Mouse (Mus musculus) forebrain, embryonic 12.5 days (tissue): Measurements from ENCODE around the gene Osgin1. TPM values are rescaled to one million over a fixed set of nuclear protein-coding genes. Genes with fewer than 3 reads are reported as not detected.

Source experiments
- ATAC-seq: fragments of 200-750 bp; cut with Nextera tagmentation; 2 replicates; pipeline ENCODE4 v1.8.0; 2017; ENCODE audit warnings: moderate TSS enrichment; ENCODE audit not compliant: low FRiP score
- H3K27ac ChIP-seq: fragments of 300-500 bp; sonication (generic); 2 replicates; pipeline ENCODE4 v1.5.1; 2016; ENCODE audit warnings: mild to moderate bottlenecking
- H3K27me3 ChIP-seq: fragments of 300-500 bp; sonication (generic); 2 replicates; pipeline ENCODE4 v1.6.1; 2016; ENCODE audit warnings: mild to moderate bottlenecking
- H3K36me3 ChIP-seq: fragments of 300-500 bp; sonication (generic); replicated peaks from 2 replicates; pipeline ENCODE4 v1.6.1; 2016; ENCODE audit warnings: mild to moderate bottlenecking
- H3K4me1 ChIP-seq: fragments of 300-500 bp; sonication (generic); 2 replicates; pipeline ENCODE4 v1.6.1; 2016
- H3K4me2 ChIP-seq: fragments of 300-500 bp; sonication (generic); 2 replicates; pipeline ENCODE4 v1.6.1; 2016; ENCODE audit warnings: mild to moderate bottlenecking, moderate library complexity
- H3K4me3 ChIP-seq: fragments of 300-500 bp; sonication (generic); replicated peaks from 2 replicates; pipeline ENCODE4 v1.5.1; 2016; ENCODE audit warnings: mild to moderate bottlenecking
- H3K9ac ChIP-seq: fragments of 300-500 bp; sonication (generic); 2 replicates; pipeline ENCODE4 v1.6.1; 2016; ENCODE audit warnings: mild to moderate bottlenecking
- H3K9me3 ChIP-seq: fragments of 300-500 bp; sonication (generic); 2 replicates; pipeline ENCODE4 v1.6.1; 2016
- WGBS: fragments of 180-500 bp; shearing (Covaris S2); methylation state at CpG from one replicate; pipeline ENCODE4 v1.1.7; 2016; 5-methylcytosine and 5-hydroxymethylcytosine counted together
- polyA plus RNA-seq: library from polyadenylated mRNA; unstranded; fragments of >200 nt; fragmentation: Nextera tagmentation; extraction: Ambion mirVana; gene quantifications from 2 replicates; pipeline ENCODE4 v1.2.1, GENCODE M21; 2016

Osgin1 gene
- polyA plus RNA-seq, 1 experiment from 2014 or later, result 0.13 TPM

GRCm38 (mm10) chr8:119437506-119437905 is 3.6 kb downstream of the Osgin1 start:
- Histone ChIP-seq H3K4me3 (no peak overlapping the region), H3K9me3 (no peaks in the 10 kb centered on the region), H3K27ac (no peak overlapping the region), H3K36me3 (no peaks in the 10 kb centered on the region), H3K27me3 (peaks cover 22% of the 10 kb centered on the region; the same call in 1 of the 2 replicates), H3K4me1 (peaks cover 17% of the 10 kb centered on the region), H3K9ac (no peak overlapping the region), H3K4me2 (no peak overlapping the region)
- ATAC-seq, result no peak
- WGBS, result 73% methylated on average over 11 of the region's 11 CpGs

GRCm38 (mm10) chr8:119438876-119439275 is 5.0 kb downstream of the Osgin1 start:
- no peak for ATAC-seq
- no peak overlapping the region for H3K4me2 ChIP-seq

GRCm38 (mm10) chr8:119439424-119439823 is 5.5 kb downstream of the Osgin1 start:
- no peaks in the 10 kb centered on the region for H3K9me3 ChIP-seq
- peaks cover 17% of the 10 kb centered on the region for H3K4me1 ChIP-seq
- H3K27ac ChIP-seq, result no peak overlapping the region
- H3K27me3 ChIP-seq, result peaks cover 26% of the 10 kb centered on the region; the same call in 1 of the 2 replicates
- H3K36me3 ChIP-seq, result no peaks in the 10 kb centered on the region
- no peak overlapping the region for H3K4me3 ChIP-seq
- H3K4me2 ChIP-seq, result no peak overlapping the region
- no peak overlapping the region for H3K9ac ChIP-seq
- no peak for ATAC-seq
- 92% methylated on average over 2 of the region's 2 CpGs for WGBS

More at GRCm38 (mm10) chr8:119438876-119439275, 5.0 kb downstream of the Osgin1 start:
- WGBS, result 77% methylated on average over 6 of the region's 6 CpGs
- H3K9ac ChIP-seq, result no peak overlapping the region
- peaks cover 17% of the 10 kb centered on the region for H3K4me1 ChIP-seq
- H3K27me3 ChIP-seq, result peaks cover 26% of the 10 kb centered on the region; the same call in 1 of the 2 replicates
- H3K9me3 ChIP-seq, result no peaks in the 10 kb centered on the region
- H3K4me3 ChIP-seq, result no peak overlapping the region
- H3K36me3 ChIP-seq, result no peaks in the 10 kb centered on the region
- H3K27ac ChIP-seq, result no peak overlapping the region

- Histone ChIP-seq H3K27ac (no peak overlapping the region), H3K4me1 (peaks cover 17% of the 10 kb centered on the region), H3K9me3 (no peaks in the 10 kb centered on the region), H3K4me3 (no peak overlapping the region), H3K27me3 (peaks cover 29% of the 10 kb centered on the region), H3K4me2 (no peak overlapping the region), H3K36me3 (no peaks in the 10 kb centered on the region), H3K9ac (no peak overlapping the region)
- WGBS, result 70% methylated on average over 7 of the region's 7 CpGs
- ATAC-seq, result peak; percentile 34; the same call in 1 of the 2 replicates
Observed at GRCm38 (mm10) chr8:119439893-119440249, 5.9 kb downstream of the Osgin1 start.

- Histone ChIP-seq H3K4me3 (no peak overlapping the region), H3K4me2 (0 out of 2 replicates have a peak overlapping the region, but pooled peaks have one; percentile 10)
Observed at GRCm38 (mm10) chr8:119440250-119440951, 6.5 kb downstream of the Osgin1 start.

GRCm38 (mm10) chr8:119440952-119441270 is 7.0 kb downstream of the Osgin1 start:
- H3K27me3 ChIP-seq, result peaks cover 39% of the 10 kb centered on the region
- H3K4me1 ChIP-seq, result peaks cover 17% of the 10 kb centered on the region
- no peaks in the 10 kb centered on the region for H3K9me3 ChIP-seq
- ATAC-seq, result peak; percentile 45; the same call in 1 of the 2 replicates
- H3K4me2 ChIP-seq, result no peak overlapping the region
- no peak overlapping the region for H3K27ac ChIP-seq
- no peak overlapping the region for H3K9ac ChIP-seq
- H3K36me3 ChIP-seq, result no peaks in the 10 kb centered on the region
- H3K4me3 ChIP-seq, result no peak overlapping the region
- 71% methylated on average over 1 of the region's 1 CpGs for WGBS

More at GRCm38 (mm10) chr8:119440250-119440951, 6.5 kb downstream of the Osgin1 start:
- 14% methylated on average over 16 of the region's 16 CpGs for WGBS
- Histone ChIP-seq H3K4me1 (peaks cover 17% of the 10 kb centered on the region), H3K9ac (no peak overlapping the region), H3K9me3 (no peaks in the 10 kb centered on the region), H3K36me3 (no peaks in the 10 kb centered on the region), H3K27me3 (peaks cover 35% of the 10 kb centered on the region), H3K27ac (no peak overlapping the region)
- ATAC-seq, result peak; percentile 64

GRCm38 (mm10) chr8:119442013-119442412 is 8.1 kb downstream of the Osgin1 start:
- no peaks in the 10 kb centered on the region for H3K9me3 ChIP-seq
- peaks cover 40% of the 10 kb centered on the region for H3K27me3 ChIP-seq
- no peak overlapping the region for H3K4me3 ChIP-seq
- no peak overlapping the region for H3K4me2 ChIP-seq
- no peak for ATAC-seq
- no peak overlapping the region for H3K9ac ChIP-seq
- no peaks in the 10 kb centered on the region for H3K36me3 ChIP-seq
- peaks cover 18% of the 10 kb centered on the region for H3K4me1 ChIP-seq
- WGBS, result 68% methylated on average over 5 of the region's 5 CpGs
- no peak overlapping the region for H3K27ac ChIP-seq

- Histone ChIP-seq H3K4me1 (peaks cover 27% of the 10 kb centered on the region), H3K9ac (no peak overlapping the region), H3K4me2 (no peak overlapping the region), H3K27me3 (peaks cover 49% of the 10 kb centered on the region), H3K36me3 (no peaks in the 10 kb centered on the region), H3K27ac (no peak overlapping the region), H3K4me3 (no peak overlapping the region), H3K9me3 (no peaks in the 10 kb centered on the region)
- 94% methylated on average over 8 of the region's 8 CpGs for WGBS
- ATAC-seq, result no peak
Observed at GRCm38 (mm10) chr8:119442970-119443369, 9.0 kb downstream of the Osgin1 start.

- Histone ChIP-seq H3K27ac (no peak within 1 kb of the TSS), H3K36me3 (no peaks in the 10 kb centered on the region), H3K27me3 (peaks cover 61% of the 10 kb centered on the region), H3K4me1 (peaks cover 30% of the 10 kb centered on the region), H3K9ac (peak within 1 kb of the TSS; percentile 79), H3K9me3 (no peaks in the 10 kb centered on the region), H3K4me2 (peak within 1 kb of the TSS; percentile 86), H3K4me3 (peak within 1 kb of the TSS; percentile 75)
- WGBS, result 2% methylated on average over 44 of the region's 52 CpGs
- peak; percentile 78 for ATAC-seq
Observed at GRCm38 (mm10) chr8:119446211-119446989, 12.5 kb downstream of the Osgin1 start, which contains the start of gene Necab2. Necab2 (plus strand) TSS chr8:119446719.

GRCm38 (mm10) chr8:119446990-119447780 is 13.3 kb downstream of the Osgin1 start:
- Histone ChIP-seq H3K4me1 (peaks cover 30% of the 10 kb centered on the region), H3K36me3 (no peaks in the 10 kb centered on the region), H3K4me3 (peak overlapping the region; percentile 75), H3K27ac (no peak overlapping the region), H3K4me2 (peak overlapping the region; percentile 86), H3K27me3 (peaks cover 53% of the 10 kb centered on the region), H3K9ac (peak overlapping the region; percentile 79), H3K9me3 (no peaks in the 10 kb centered on the region)
- ATAC-seq, result peak; percentile 50
- WGBS, result under 1% methylated on average over 30 of the region's 80 CpGs

GRCm38 (mm10) chr8:119447781-119448170 is 13.9 kb downstream of the Osgin1 start:
- peak; percentile 10; the same call in 1 of the 2 replicates for ATAC-seq
- WGBS, result 2% methylated on average over 17 of the region's 17 CpGs
- peaks cover 48% of the 10 kb centered on the region for H3K27me3 ChIP-seq

GRCm38 (mm10) chr8:119449627-119450026 is 15.7 kb downstream of the Osgin1 start:
- Histone ChIP-seq H3K4me2 (no peak overlapping the region), H3K4me3 (no peak overlapping the region), H3K27me3 (peaks cover 44% of the 10 kb centered on the region), H3K27ac (no peak overlapping the region), H3K9me3 (no peaks in the 10 kb centered on the region), H3K36me3 (no peaks in the 10 kb centered on the region), H3K9ac (no peak overlapping the region), H3K4me1 (peaks cover 30% of the 10 kb centered on the region)
- no peak for ATAC-seq
- WGBS, result 79% methylated on average over 12 of the region's 12 CpGs

More at GRCm38 (mm10) chr8:119447781-119448170, 13.9 kb downstream of the Osgin1 start:
- Histone ChIP-seq H3K9me3 (no peaks in the 10 kb centered on the region), H3K4me2 (peak overlapping the region; percentile 86), H3K9ac (peak overlapping the region; percentile 79), H3K4me1 (peaks cover 30% of the 10 kb centered on the region), H3K36me3 (no peaks in the 10 kb centered on the region), H3K4me3 (peak overlapping the region; percentile 75), H3K27ac (no peak overlapping the region)
